Mouse (Mus musculus) thymus, adult 2 months (tissue): ENCODE data around the gene Auts2. TPM values are rescaled to one million over a fixed set of nuclear protein-coding genes. Genes with fewer than 3 reads are reported as not detected.

Experiments
- DNase-seq: peaks from one replicate; pipeline ENCODE4 v3.0.0; 2021
- H3K27ac ChIP-seq: fragments of 200-500 bp; 2 replicates; pipeline ENCODE4 v1.5.1; 2012; ENCODE audit warnings: low read length, control low read depth; ENCODE audit not compliant: control insufficient read depth, insufficient read depth
- H3K27me3 ChIP-seq: fragments of 200-500 bp; 2 replicates; pipeline ENCODE4 v1.6.1; 2012; ENCODE audit warnings: mild to moderate bottlenecking, low read length, moderate library complexity, mixed read lengths; ENCODE audit not compliant: control insufficient read depth, insufficient read depth
- H3K36me3 ChIP-seq: fragments of 200-500 bp; 2 replicates; pipeline ENCODE4 v1.6.1; 2012; ENCODE audit warnings: mild to moderate bottlenecking, low read length, moderate library complexity; ENCODE audit not compliant: control insufficient read depth, insufficient read depth
- H3K4me1 ChIP-seq: fragments of 200-500 bp; replicated peaks from 2 replicates; pipeline ENCODE4 v1.6.1; 2012; ENCODE audit warnings: low read length; ENCODE audit not compliant: control insufficient read depth, insufficient read depth
- H3K4me3 ChIP-seq: fragments of 200-500 bp; 2 replicates; pipeline ENCODE4 v1.5.1; 2012; ENCODE audit warnings: mild to moderate bottlenecking, low read length, control low read depth, moderate library complexity; ENCODE audit not compliant: control insufficient read depth, insufficient read depth
- CTCF ChIP-seq: fragments of 200-500 bp; IDR thresholded peaks from 2 replicates; pipeline ENCODE4 v1.5.1; 2012; ENCODE audit warnings: mild to moderate bottlenecking, control low read depth, low read length, moderate library complexity, borderline replicate concordance; ENCODE audit not compliant: control insufficient read depth, poor library complexity, insufficient read depth; ENCODE audit errors: extremely low read depth
- POLR2A ChIP-seq: fragments of 200-500 bp; IDR thresholded peaks from 2 replicates; pipeline ENCODE4 v1.6.1; 2012; ENCODE audit warnings: mild to moderate bottlenecking, low read length, control low read depth, moderate library complexity; ENCODE audit not compliant: control insufficient read depth, poor library complexity, insufficient read depth; ENCODE audit errors: extremely low read depth
- WGBS: fragments of 180-500 bp; shearing (Covaris S2); methylation state at CpG from one replicate; pipeline ENCODE4 v1.1.7; 2018; 5-methylcytosine and 5-hydroxymethylcytosine counted together
- polyA plus RNA-seq: library from polyadenylated mRNA; depleted of rRNA; stranded (reverse); fragments of >200 nt; gene quantifications from 2 replicates; pipeline ENCODE4 v1.2.3, GENCODE M21; 2012

The Auts2 gene
- polyA plus RNA-seq, 1 experiment: 4.9 TPM

GRCm38 (mm10) chr5:132526395-132526794 lies 16.7 kb downstream of the Auts2 start:
- Histone ChIP-seq H3K27me3 (no peaks in the 10 kb centered on the region), H3K27ac (no peak overlapping the region), H3K36me3 (no peaks in the 10 kb centered on the region), H3K4me3 (no peak overlapping the region), H3K4me1 (no peaks in the 10 kb centered on the region)
- DNase-seq: no peak
- 94% methylated on average over 3 of the region's 3 CpGs for WGBS
- no peak for TF ChIP-seq CTCF
- TF ChIP-seq POLR2A: no peak

- Histone ChIP-seq H3K27ac (no peak overlapping the region), H3K27me3 (no peaks in the 10 kb centered on the region), H3K4me3 (no peak overlapping the region), H3K4me1 (no peaks in the 10 kb centered on the region), H3K36me3 (no peaks in the 10 kb centered on the region)
- 95% methylated on average over 12 of the region's 12 CpGs for WGBS
- TF ChIP-seq POLR2A (no peak), CTCF (no peak)
- no peak for DNase-seq
Observed at GRCm38 (mm10) chr5:132521358-132521873, 21.7 kb downstream of the Auts2 start.

GRCm38 (mm10) chr5:132517879-132518278 lies 25.3 kb downstream of the Auts2 start:
- TF ChIP-seq CTCF: no peak
- no peak for TF ChIP-seq POLR2A
- Histone ChIP-seq H3K4me3 (no peak overlapping the region), H3K4me1 (no peaks in the 10 kb centered on the region), H3K27me3 (no peaks in the 10 kb centered on the region), H3K27ac (no peak overlapping the region), H3K36me3 (no peaks in the 10 kb centered on the region)
- 96% methylated on average over 6 of the region's 6 CpGs for WGBS
- DNase-seq: no peak

GRCm38 (mm10) chr5:132514521-132514920 lies 28.6 kb downstream of the Auts2 start:
- Histone ChIP-seq H3K27me3 (no peaks in the 10 kb centered on the region), H3K4me3 (no peak overlapping the region), H3K36me3 (no peaks in the 10 kb centered on the region), H3K27ac (no peak overlapping the region), H3K4me1 (no peaks in the 10 kb centered on the region)
- WGBS: 96% methylated on average over 6 of the region's 6 CpGs
- no peak for DNase-seq
- TF ChIP-seq POLR2A (no peak), CTCF (no peak)

GRCm38 (mm10) chr5:132513206-132513605 lies 29.9 kb downstream of the Auts2 start:
- Histone ChIP-seq H3K27ac (no peak overlapping the region), H3K27me3 (no peaks in the 10 kb centered on the region), H3K36me3 (no peaks in the 10 kb centered on the region), H3K4me3 (no peak overlapping the region), H3K4me1 (no peaks in the 10 kb centered on the region)
- TF ChIP-seq POLR2A: no peak
- TF ChIP-seq CTCF: no peak
- DNase-seq: no peak
- WGBS: 93% methylated on average over 7 of the region's 7 CpGs

- TF ChIP-seq POLR2A (no peak), CTCF (no peak)
- no peaks in the 10 kb centered on the region for H3K36me3 ChIP-seq
- H3K27ac ChIP-seq: no peak overlapping the region
- H3K4me3 ChIP-seq: no peak overlapping the region
- 86% methylated on average over 9 of the region's 9 CpGs for WGBS
- H3K27me3 ChIP-seq: no peaks in the 10 kb centered on the region
- H3K4me1 ChIP-seq: no peaks in the 10 kb centered on the region
- no peak for DNase-seq
Observed at GRCm38 (mm10) chr5:132509464-132509885, 33.7 kb downstream of the Auts2 start.

GRCm38 (mm10) chr5:132504893-132505292 lies 38.3 kb downstream of the Auts2 start:
- Histone ChIP-seq H3K36me3 (no peaks in the 10 kb centered on the region), H3K27me3 (no peaks in the 10 kb centered on the region), H3K4me1 (no peaks in the 10 kb centered on the region), H3K4me3 (no peak overlapping the region), H3K27ac (no peak overlapping the region)
- 77% methylated on average over 1 of the region's 1 CpGs for WGBS
- no peak for TF ChIP-seq CTCF
- no peak for TF ChIP-seq POLR2A
- DNase-seq: no peak
